Mouse (Mus musculus): ENCODE results near the gene Abat. TPM values are rescaled to one million over a fixed set of nuclear protein-coding genes. Genes with fewer than 3 reads are reported as not detected.
A peak's percentile ranks its signal among the peaks of the same experiment; 100 is the strongest.

The Abat gene
- total and polyA plus RNA-seq, 3 experiments: 5.7 to 11.5 (median 6.9) TPM

- no peak overlapping the region for H3K4me3 ChIP-seq
- no peaks in the 10 kb centered on the region for H3K27me3 ChIP-seq (ENCODE audit: control insufficient read depth, insufficient read depth, low read length)
- H3K9ac ChIP-seq (ENCODE audit: low read depth, low read length): no peak overlapping the region
- no peak overlapping the region for H3K27ac ChIP-seq
- 84% methylated on average over 3 of the region's 3 CpGs for WGBS
- no peak for DNase-seq
- no peaks in the 10 kb centered on the region for H3K36me3 ChIP-seq (ENCODE audit: control insufficient read depth, insufficient read depth, low read length)
- TF ChIP-seq POLR2A (IDR thresholded peaks at IDR 0.05; ENCODE audit: insufficient read depth, low read depth, low read length) (no peak), EP300 (IDR thresholded peaks at IDR 0.05; ENCODE audit: insufficient read depth, low read depth, low read length) (no peak), CTCF (IDR thresholded peaks at IDR 0.05) (no peak)
- H3K4me1 ChIP-seq (ENCODE audit: control insufficient read depth, insufficient read depth, low read length): no peaks in the 10 kb centered on the region
- intact Hi-C loops (cut with DNase I): no loop called here
- no peaks in the 10 kb centered on the region for H3K79me2 ChIP-seq (replicated peaks; ENCODE audit: control insufficient read depth, insufficient read depth, low read length)
Measured at GRCm38 (mm10) chr16:8650007-8650406, 136.8 kb downstream of the Abat start.

- no peaks in the 10 kb centered on the region for H3K79me2 ChIP-seq (replicated peaks; ENCODE audit: control insufficient read depth, insufficient read depth, low read length)
- H3K27me3 ChIP-seq (ENCODE audit: control insufficient read depth, insufficient read depth, low read length): no peaks in the 10 kb centered on the region
- no peak overlapping the region for H3K27ac ChIP-seq
- no peak overlapping the region for H3K9ac ChIP-seq (ENCODE audit: low read depth, low read length)
- intact Hi-C loops (cut with DNase I): loop anchor here (2.0 kb wide), 1 partner anchor 16 kb away; no protein-coding TSS in a partner anchor
- no peak overlapping the region for H3K4me3 ChIP-seq
- TF ChIP-seq EP300 (IDR thresholded peaks at IDR 0.05; ENCODE audit: insufficient read depth, low read depth, low read length) (no peak), CTCF (IDR thresholded peaks at IDR 0.05) (no peak), POLR2A (IDR thresholded peaks at IDR 0.05; ENCODE audit: insufficient read depth, low read depth, low read length) (no peak)
- H3K36me3 ChIP-seq (ENCODE audit: control insufficient read depth, insufficient read depth, low read length): no peaks in the 10 kb centered on the region
- H3K4me1 ChIP-seq (ENCODE audit: control insufficient read depth, insufficient read depth, low read length): no peaks in the 10 kb centered on the region
- DNase-seq: no peak
- 84% methylated on average over 6 of the region's 6 CpGs for WGBS
Measured at GRCm38 (mm10) chr16:8655108-8655507, 141.9 kb downstream of the Abat start.

GRCm38 (mm10) chr16:8655599-8655998 is 142.4 kb downstream of the Abat start:
- no peak overlapping the region for H3K27ac ChIP-seq
- intact Hi-C loops (cut with DNase I): loop anchor here (2.0 kb wide), 1 partner anchor 15 kb away; no protein-coding TSS in a partner anchor
- H3K27me3 ChIP-seq (ENCODE audit: control insufficient read depth, insufficient read depth, low read length): no peaks in the 10 kb centered on the region
- no peaks in the 10 kb centered on the region for H3K36me3 ChIP-seq (ENCODE audit: control insufficient read depth, insufficient read depth, low read length)
- no peak overlapping the region for H3K4me3 ChIP-seq
- TF ChIP-seq POLR2A (IDR thresholded peaks at IDR 0.05; ENCODE audit: insufficient read depth, low read depth, low read length): no peak
- no peak for TF ChIP-seq EP300 (IDR thresholded peaks at IDR 0.05; ENCODE audit: insufficient read depth, low read depth, low read length)
- peak; percentile 28; the same call in 1 of the 2 replicates for TF ChIP-seq CTCF (IDR thresholded peaks at IDR 0.05)
- H3K79me2 ChIP-seq (replicated peaks; ENCODE audit: control insufficient read depth, insufficient read depth, low read length): no peaks in the 10 kb centered on the region
- no peak overlapping the region for H3K9ac ChIP-seq (ENCODE audit: low read depth, low read length)
- DNase-seq: no peak
- WGBS: 62% methylated on average over 9 of the region's 9 CpGs
- no peaks in the 10 kb centered on the region for H3K4me1 ChIP-seq (ENCODE audit: control insufficient read depth, insufficient read depth, low read length)

GRCm38 (mm10) chr16:8656256-8656655 is 143.0 kb downstream of the Abat start:
- 91% methylated on average over 2 of the region's 2 CpGs for WGBS
- no peak overlapping the region for H3K27ac ChIP-seq
- no peak for DNase-seq
- H3K79me2 ChIP-seq (replicated peaks; ENCODE audit: control insufficient read depth, insufficient read depth, low read length): no peaks in the 10 kb centered on the region
- H3K4me1 ChIP-seq (ENCODE audit: control insufficient read depth, insufficient read depth, low read length): no peaks in the 10 kb centered on the region
- no peaks in the 10 kb centered on the region for H3K27me3 ChIP-seq (ENCODE audit: control insufficient read depth, insufficient read depth, low read length)
- intact Hi-C loops (cut with DNase I): no loop called here
- H3K9ac ChIP-seq (ENCODE audit: low read depth, low read length): no peak overlapping the region
- H3K36me3 ChIP-seq (ENCODE audit: control insufficient read depth, insufficient read depth, low read length): no peaks in the 10 kb centered on the region
- H3K4me3 ChIP-seq: no peak overlapping the region
- no peak for TF ChIP-seq EP300 (IDR thresholded peaks at IDR 0.05; ENCODE audit: insufficient read depth, low read depth, low read length)
- TF ChIP-seq POLR2A (IDR thresholded peaks at IDR 0.05; ENCODE audit: insufficient read depth, low read depth, low read length): no peak
- peak; percentile 17; the same call in 1 of the 2 replicates for TF ChIP-seq CTCF (IDR thresholded peaks at IDR 0.05)

- H3K36me3 ChIP-seq (ENCODE audit: control insufficient read depth, insufficient read depth, low read length): no peaks in the 10 kb centered on the region
- no peak overlapping the region for H3K27ac ChIP-seq
- H3K79me2 ChIP-seq (replicated peaks; ENCODE audit: control insufficient read depth, insufficient read depth, low read length): no peaks in the 10 kb centered on the region
- TF ChIP-seq CTCF (IDR thresholded peaks at IDR 0.05) (no peak), EP300 (IDR thresholded peaks at IDR 0.05; ENCODE audit: insufficient read depth, low read depth, low read length) (no peak), POLR2A (IDR thresholded peaks at IDR 0.05; ENCODE audit: insufficient read depth, low read depth, low read length) (no peak)
- peaks cover 3% of the 10 kb centered on the region; the same call in 1 of the 2 replicates for H3K4me1 ChIP-seq (ENCODE audit: control insufficient read depth, insufficient read depth, low read length)
- intact Hi-C loops (cut with DNase I): no loop called here
- H3K9ac ChIP-seq (ENCODE audit: low read depth, low read length): no peak overlapping the region
- 75% methylated on average over 4 of the region's 4 CpGs for WGBS
- no peak for DNase-seq
- H3K4me3 ChIP-seq: no peak overlapping the region
- H3K27me3 ChIP-seq (ENCODE audit: control insufficient read depth, insufficient read depth, low read length): no peaks in the 10 kb centered on the region
Measured at GRCm38 (mm10) chr16:8658349-8658748, 145.1 kb downstream of the Abat start.

- TF ChIP-seq POLR2A (IDR thresholded peaks at IDR 0.05; ENCODE audit: insufficient read depth, low read depth, low read length) (no peak), CTCF (IDR thresholded peaks at IDR 0.05) (no peak), EP300 (IDR thresholded peaks at IDR 0.05; ENCODE audit: insufficient read depth, low read depth, low read length) (no peak)
- Histone ChIP-seq H3K4me1 (ENCODE audit: control insufficient read depth, insufficient read depth, low read length) (peaks cover 3% of the 10 kb centered on the region; the same call in 1 of the 2 replicates), H3K79me2 (replicated peaks; ENCODE audit: control insufficient read depth, insufficient read depth, low read length) (no peaks in the 10 kb centered on the region), H3K27me3 (ENCODE audit: control insufficient read depth, insufficient read depth, low read length) (no peaks in the 10 kb centered on the region), H3K27ac (no peak overlapping the region), H3K4me3 (no peak overlapping the region), H3K36me3 (ENCODE audit: control insufficient read depth, insufficient read depth, low read length) (no peaks in the 10 kb centered on the region), H3K9ac (ENCODE audit: low read depth, low read length) (no peak overlapping the region)
- DNase-seq: no peak
- WGBS: 86% methylated on average over 4 of the region's 4 CpGs
- intact Hi-C loops (cut with DNase I): no loop called here
Measured at GRCm38 (mm10) chr16:8658764-8659163, 145.5 kb downstream of the Abat start.

Measured in heart, adult 2 months (tissue).